Mouse (Mus musculus): ENCODE measurements around the gene Scyl1. TPM values are rescaled to one million over a fixed set of nuclear protein-coding genes. Genes with fewer than 3 reads are reported as not detected.
A peak's percentile ranks its signal among the peaks of the same experiment; 100 is the strongest.

Gene Scyl1
- total RNA-seq, 1 experiment, result 55.6 TPM

GRCm38 (mm10) chr19:5742241-5742641 is 29.0 kb downstream of the Scyl1 start:
- Histone ChIP-seq H3K4me1 (ENCODE audit: control insufficient read depth in 2 of 2, insufficient read depth in 2 of 2, low read length in 2 of 2, poor library complexity in 1 of 2) (peaks cover 2 to 17% of the 10 kb centered on the region in 2 experiments; a peak in 3 of 4 replicates), H3K36me3 (ENCODE audit: control insufficient read depth, insufficient read depth, low read length, poor library complexity, severe bottlenecking) (no peaks in the 10 kb centered on the region), H3K4me3 (ENCODE audit: insufficient read depth in 1 of 2, low read depth in 1 of 2, low read length in 2 of 2, poor library complexity in 1 of 2, severe bottlenecking in 1 of 2) (peak overlapping the region; percentile 57 to 63), H3K9ac (ENCODE audit: insufficient read depth, low read depth, low read length, poor library complexity, severe bottlenecking) (peak overlapping the region; percentile 62), H3K9me3 (ENCODE audit: control insufficient read depth, insufficient read depth, low read depth, low read length) (no peaks in the 10 kb centered on the region), H3K27ac (ENCODE audit: insufficient read depth, low read depth, low read length, poor library complexity, severe bottlenecking) (no peak overlapping the region)
- TF ChIP-seq ZNF384 (IDR thresholded peaks at IDR 0.05; ENCODE audit: low read depth, low read length) (no peak), HCFC1 (IDR thresholded peaks at IDR 0.05; ENCODE audit: borderline replicate concordance, insufficient read depth, low read length) (no peak), ZC3H11A (IDR thresholded peaks at IDR 0.05; ENCODE audit: borderline replicate concordance, low read depth, low read length) (no peak), MAFK (IDR thresholded peaks at IDR 0.05; ENCODE audit: insufficient read depth, low read depth, low read length) (no peak), CHD2 (IDR thresholded peaks at IDR 0.05; ENCODE audit: low read depth, low read length) (no peak)
- in situ Hi-C loops (cut with MboI; ENCODE audit: low sequenced_read_pairs in 2 of 2, unreplicated experiment in 2 of 2), result no loop called here
- DNase-seq (ENCODE audit: low read depth, low spot score), result no peak

- Histone ChIP-seq H3K4me3 (ENCODE audit: insufficient read depth in 1 of 2, low read depth in 1 of 2, low read length in 2 of 2, poor library complexity in 1 of 2, severe bottlenecking in 1 of 2) (peak overlapping the region; percentile 57 to 63), H3K4me1 (ENCODE audit: control insufficient read depth in 2 of 2, insufficient read depth in 2 of 2, low read length in 2 of 2, poor library complexity in 1 of 2) (peaks cover 2 to 13% of the 10 kb centered on the region in 2 experiments; a peak in 3 of 4 replicates), H3K9ac (ENCODE audit: insufficient read depth, low read depth, low read length, poor library complexity, severe bottlenecking) (peak overlapping the region; percentile 62), H3K36me3 (ENCODE audit: control insufficient read depth, insufficient read depth, low read length, poor library complexity, severe bottlenecking) (no peaks in the 10 kb centered on the region), H3K9me3 (ENCODE audit: control insufficient read depth, insufficient read depth, low read depth, low read length) (no peaks in the 10 kb centered on the region), H3K27ac (ENCODE audit: insufficient read depth, low read depth, low read length, poor library complexity, severe bottlenecking) (no peak overlapping the region)
- DNase-seq (ENCODE audit: low read depth, low spot score), result no peak
- TF ChIP-seq HCFC1 (IDR thresholded peaks at IDR 0.05; ENCODE audit: borderline replicate concordance, insufficient read depth, low read length) (no peak), ZNF384 (IDR thresholded peaks at IDR 0.05; ENCODE audit: low read depth, low read length) (0 out of 2 replicates have a peak, but pooled peaks have one; percentile 18)
- in situ Hi-C loops (cut with MboI; ENCODE audit: low sequenced_read_pairs in 2 of 2, unreplicated experiment in 2 of 2), result no loop called here
Measured at GRCm38 (mm10) chr19:5741641-5742240, 29.5 kb downstream of the Scyl1 start.

GRCm38 (mm10) chr19:5740320-5741317 is 30.6 kb downstream of the Scyl1 start, which contains the start of gene Ltbp3:
Ltbp3 (plus strand) TSS chr19:5740904.
- Histone ChIP-seq H3K9me3 (ENCODE audit: control insufficient read depth, insufficient read depth, low read depth, low read length) (no peaks in the 10 kb centered on the region), H3K9ac (ENCODE audit: insufficient read depth, low read depth, low read length, poor library complexity, severe bottlenecking) (peak within 1 kb of the TSS; percentile 62), H3K4me3 (ENCODE audit: insufficient read depth in 1 of 2, low read depth in 1 of 2, low read length in 2 of 2, poor library complexity in 1 of 2, severe bottlenecking in 1 of 2) (peak within 1 kb of the TSS; percentile 57 to 63), H3K36me3 (ENCODE audit: control insufficient read depth, insufficient read depth, low read length, poor library complexity, severe bottlenecking) (no peaks in the 10 kb centered on the region), H3K4me1 (ENCODE audit: control insufficient read depth in 2 of 2, insufficient read depth in 2 of 2, low read length in 2 of 2, poor library complexity in 1 of 2) (0 out of 4 replicates have a peak, but pooled peaks cover 0 to 4% of the 10 kb centered on the region in 2 experiments), H3K27ac (ENCODE audit: insufficient read depth, low read depth, low read length, poor library complexity, severe bottlenecking) (no peak within 1 kb of the TSS)
- TF ChIP-seq MAFK (IDR thresholded peaks at IDR 0.05; ENCODE audit: insufficient read depth, low read depth, low read length) (no peak), ZC3H11A (IDR thresholded peaks at IDR 0.05; ENCODE audit: borderline replicate concordance, low read depth, low read length) (no peak), ZNF384 (IDR thresholded peaks at IDR 0.05; ENCODE audit: low read depth, low read length) (no peak), HCFC1 (IDR thresholded peaks at IDR 0.05; ENCODE audit: borderline replicate concordance, insufficient read depth, low read length) (no peak), CHD2 (IDR thresholded peaks at IDR 0.05; ENCODE audit: low read depth, low read length) (no peak)
- in situ Hi-C loops (cut with MboI; ENCODE audit: low sequenced_read_pairs in 2 of 2, unreplicated experiment in 2 of 2), result no loop called here
- no peak for DNase-seq (ENCODE audit: low read depth, low spot score)

GRCm38 (mm10) chr19:5739446-5739845 is 31.8 kb downstream of the Scyl1 start:
- Histone ChIP-seq H3K27ac (ENCODE audit: insufficient read depth, low read depth, low read length, poor library complexity, severe bottlenecking) (no peak overlapping the region), H3K36me3 (ENCODE audit: control insufficient read depth, insufficient read depth, low read length, poor library complexity, severe bottlenecking) (no peaks in the 10 kb centered on the region), H3K9me3 (ENCODE audit: control insufficient read depth, insufficient read depth, low read depth, low read length) (no peaks in the 10 kb centered on the region), H3K4me1 (ENCODE audit: control insufficient read depth in 2 of 2, insufficient read depth in 2 of 2, low read length in 2 of 2, poor library complexity in 1 of 2) (0 out of 4 replicates have a peak, but pooled peaks cover 0 to 4% of the 10 kb centered on the region in 2 experiments), H3K9ac (ENCODE audit: insufficient read depth, low read depth, low read length, poor library complexity, severe bottlenecking) (no peak overlapping the region), H3K4me3 (ENCODE audit: insufficient read depth in 1 of 2, low read depth in 1 of 2, low read length in 2 of 2, poor library complexity in 1 of 2, severe bottlenecking in 1 of 2) (no peak overlapping the region)
- TF ChIP-seq CHD2 (IDR thresholded peaks at IDR 0.05; ENCODE audit: low read depth, low read length) (no peak), HCFC1 (IDR thresholded peaks at IDR 0.05; ENCODE audit: borderline replicate concordance, insufficient read depth, low read length) (no peak), ZNF384 (IDR thresholded peaks at IDR 0.05; ENCODE audit: low read depth, low read length) (no peak), ZC3H11A (IDR thresholded peaks at IDR 0.05; ENCODE audit: borderline replicate concordance, low read depth, low read length) (no peak), MAFK (IDR thresholded peaks at IDR 0.05; ENCODE audit: insufficient read depth, low read depth, low read length) (no peak)
- in situ Hi-C loops (cut with MboI; ENCODE audit: low sequenced_read_pairs in 2 of 2, unreplicated experiment in 2 of 2), result no loop called here
- DNase-seq (ENCODE audit: low read depth, low spot score), result no peak

Measured in ES-E14 (cell line).